Mouse (Mus musculus) spleen, postnatal 36 days (tissue): ENCODE measurements around the gene Cnnm2.

Experiments used
- DNase-seq, 2 experiments: peaks; one replicate each; pipeline ENCODE4 v3.0.0; 2022; ENCODE audit warnings: low spot score in 2 of 2, mixed read lengths in 1 of 2

Cnnm2 gene

DNA sequence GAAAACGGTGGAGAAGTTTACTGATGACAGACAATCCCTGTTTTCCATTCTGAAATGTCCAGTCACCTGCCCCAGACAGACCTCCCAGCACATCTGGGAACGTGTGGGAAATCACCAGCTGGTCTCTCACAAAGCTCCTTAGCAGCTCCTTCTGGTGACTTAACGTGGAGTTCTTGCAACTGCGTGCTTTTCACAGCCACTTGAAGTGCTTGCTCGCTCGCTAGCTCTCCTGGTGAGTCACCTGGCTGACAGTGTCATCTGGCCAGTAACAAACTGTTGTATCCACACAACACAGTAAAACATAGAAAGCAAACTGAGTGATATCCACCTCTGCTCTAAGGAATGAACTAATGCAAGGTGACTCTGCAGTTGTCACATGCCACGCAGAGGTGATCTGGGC, 125.4 kb downstream of the Cnnm2 start:
- no peak for DNase-seq

DNA sequence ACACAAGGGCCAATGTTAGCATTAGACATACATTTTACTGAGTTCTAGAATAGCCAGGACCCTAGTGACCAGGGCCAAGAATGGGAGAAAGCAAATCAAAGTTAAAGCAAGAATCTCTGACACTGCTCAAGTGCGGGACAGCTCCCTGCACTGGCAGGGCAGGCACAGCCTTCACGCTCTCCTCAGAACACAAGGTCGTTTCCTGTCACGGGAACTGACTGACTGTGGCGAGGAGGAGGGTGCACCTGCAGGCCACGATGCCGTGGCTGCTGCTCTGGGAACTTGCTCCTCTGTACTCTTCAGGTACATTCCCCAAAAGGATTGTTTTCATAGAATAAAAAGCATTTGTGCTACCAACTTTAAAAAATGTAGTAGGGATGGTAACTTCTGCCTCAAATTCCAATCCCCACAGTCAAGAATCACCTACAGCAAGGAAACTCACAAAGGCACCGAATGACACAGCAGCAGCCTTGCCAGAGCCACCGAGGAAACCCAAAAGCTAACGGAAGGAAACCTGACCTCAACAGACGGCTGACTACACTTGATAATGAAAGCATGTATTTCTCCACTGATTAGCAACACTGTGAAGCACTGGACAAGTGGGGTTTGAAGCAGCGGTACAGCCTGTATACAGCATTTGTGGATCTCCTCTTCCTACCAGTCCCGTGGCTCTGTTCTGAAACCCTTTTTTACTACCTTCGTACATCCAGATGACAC, 126.6 kb downstream of the Cnnm2 start:
- peak; percentile 22 to 26 for DNase-seq

GRCm38 (mm10) chr19:46889666-46890065, 128.3 kb downstream of the Cnnm2 start:
- DNase-seq = no peak

DNA sequence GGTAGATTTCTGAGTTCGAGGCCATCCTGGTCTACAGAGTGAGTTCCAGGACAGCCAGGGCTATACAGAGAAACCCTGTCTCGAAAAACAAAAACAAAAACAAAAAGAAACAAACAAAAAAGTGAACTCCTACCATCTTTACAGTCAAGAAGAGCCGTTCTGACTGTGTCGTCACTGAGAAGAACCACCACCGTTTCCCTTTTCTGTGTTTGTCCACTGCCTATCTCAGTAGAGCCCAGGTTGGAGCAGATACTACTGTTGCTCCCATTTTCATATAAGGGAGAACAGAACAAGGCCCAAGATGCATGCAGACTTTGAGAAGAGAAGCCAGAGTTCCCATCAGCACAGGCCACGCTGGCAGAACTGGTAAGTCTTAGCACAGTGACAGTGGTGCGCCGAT, 129.3 kb downstream of the Cnnm2 start:
- no peak for DNase-seq

GRCm38 (mm10) chr19:46892856-46893255, 131.5 kb downstream of the Cnnm2 start:
- DNase-seq = no peak

GRCm38 (mm10) chr19:46893484-46893883, 132.1 kb downstream of the Cnnm2 start:
- DNase-seq = no peak

DNA sequence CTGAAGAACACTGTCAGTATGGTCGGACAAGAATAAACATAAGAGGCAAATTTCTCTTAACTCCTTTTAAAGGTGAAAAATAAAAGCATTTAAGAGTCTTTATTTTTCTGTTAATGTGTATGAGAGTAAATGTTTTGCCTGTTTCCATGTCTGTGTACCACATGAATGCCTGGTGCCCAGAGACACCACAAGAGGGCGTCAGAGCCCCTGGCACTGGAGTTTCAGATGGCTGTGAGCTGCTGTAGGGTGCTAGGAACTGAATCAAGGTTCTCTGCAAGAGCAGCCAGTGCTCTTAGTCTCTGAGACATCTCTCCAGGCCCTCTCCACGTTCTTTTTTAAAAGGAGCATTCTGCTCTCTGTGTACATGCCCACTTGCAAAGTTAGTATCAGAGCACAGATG, 135.7 kb downstream of the Cnnm2 start:
- DNase-seq = no peak

- no peak for DNase-seq
Observed at GRCm38 (mm10) chr19:46898222-46898621, 136.8 kb downstream of the Cnnm2 start.

DNA sequence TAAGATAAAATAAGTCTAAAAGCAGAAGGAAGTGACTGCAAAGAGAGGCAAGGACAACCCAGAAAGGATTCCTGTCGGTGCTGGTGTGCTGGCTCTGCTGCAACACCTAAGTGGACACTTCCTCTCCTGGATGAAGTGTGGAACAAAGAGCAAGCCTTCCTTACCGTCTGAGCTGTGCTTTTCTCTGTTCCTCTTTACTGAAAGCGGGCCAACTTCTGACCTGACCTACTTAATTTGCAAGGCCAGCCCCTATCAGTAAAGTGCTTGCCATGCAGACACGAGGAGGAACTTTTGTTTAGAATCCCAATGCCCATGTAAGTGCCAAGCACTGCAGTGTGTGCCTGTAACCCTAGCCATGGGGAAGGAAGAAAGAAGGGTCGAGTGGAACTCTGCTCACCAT, 137.9 kb downstream of the Cnnm2 start:
- DNase-seq = peak; percentile 24 to 51

DNA sequence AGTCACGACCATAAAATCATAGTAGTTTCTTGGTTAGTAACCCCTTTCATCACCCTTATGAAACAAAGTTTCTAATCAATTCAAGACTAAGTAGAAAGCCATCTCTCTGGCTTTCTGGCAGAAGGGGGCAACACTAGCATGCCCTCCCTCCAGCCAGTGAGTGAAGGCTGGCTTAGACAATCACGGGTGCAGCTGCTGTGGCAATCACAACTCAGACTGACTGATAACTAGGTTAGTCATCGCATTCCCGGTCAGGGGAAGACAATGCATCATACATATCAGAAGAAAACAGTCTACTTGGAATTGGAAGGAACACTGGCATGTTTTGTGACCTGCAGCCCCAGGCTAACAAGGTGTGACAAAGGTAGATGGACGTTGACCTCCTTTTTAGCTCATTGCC, 138.5 kb downstream of the Cnnm2 start:
- DNase-seq = no peak

GRCm38 (mm10) chr19:46900786-46901185, 139.4 kb downstream of the Cnnm2 start:
- no peak for DNase-seq

- no peak for DNase-seq
Observed at GRCm38 (mm10) chr19:46901323-46901722, 139.9 kb downstream of the Cnnm2 start.

DNA sequence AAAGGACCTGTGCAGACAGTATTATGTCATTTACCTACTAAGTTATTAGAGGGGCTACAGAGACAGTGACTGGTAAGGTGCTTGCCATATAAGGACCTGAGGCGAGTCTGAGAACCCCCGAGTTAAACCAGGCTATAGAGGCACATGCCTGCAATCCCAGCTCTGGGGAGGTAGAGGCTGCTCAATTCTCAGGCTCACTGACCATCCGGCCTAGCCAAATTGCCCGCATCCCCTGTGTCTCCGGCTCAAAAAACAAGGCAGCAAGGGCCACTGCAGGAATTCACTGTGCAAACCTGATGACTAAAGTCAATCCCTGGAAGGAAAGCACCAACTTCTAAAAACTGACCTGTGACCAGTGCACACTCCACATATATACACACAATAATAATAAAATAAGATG, 142.0 kb downstream of the Cnnm2 start:
- no peak for DNase-seq

DNA sequence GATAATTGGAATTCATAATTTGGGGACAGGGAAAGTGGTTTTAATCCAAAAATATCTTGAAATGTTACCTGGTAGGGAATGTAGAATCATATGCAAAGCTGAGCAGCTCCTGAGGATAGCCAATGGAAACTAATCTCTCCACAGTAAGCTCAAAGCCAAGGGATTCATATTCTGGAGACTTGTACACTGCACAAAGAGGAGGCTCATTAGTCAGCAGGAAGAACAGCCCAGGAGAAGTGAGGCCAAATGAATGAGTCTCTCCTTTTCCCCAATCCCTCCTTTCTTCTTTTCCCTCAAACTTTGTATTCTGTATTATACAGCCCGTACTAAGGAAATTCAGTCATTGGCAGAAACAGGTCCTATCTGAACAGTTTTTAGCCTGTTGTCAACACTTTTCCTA, 143.5 kb downstream of the Cnnm2 start:
- no peak for DNase-seq

GRCm38 (mm10) chr19:46905383-46905782, 144.0 kb downstream of the Cnnm2 start:
- DNase-seq = peak; percentile 9 to 38

DNA sequence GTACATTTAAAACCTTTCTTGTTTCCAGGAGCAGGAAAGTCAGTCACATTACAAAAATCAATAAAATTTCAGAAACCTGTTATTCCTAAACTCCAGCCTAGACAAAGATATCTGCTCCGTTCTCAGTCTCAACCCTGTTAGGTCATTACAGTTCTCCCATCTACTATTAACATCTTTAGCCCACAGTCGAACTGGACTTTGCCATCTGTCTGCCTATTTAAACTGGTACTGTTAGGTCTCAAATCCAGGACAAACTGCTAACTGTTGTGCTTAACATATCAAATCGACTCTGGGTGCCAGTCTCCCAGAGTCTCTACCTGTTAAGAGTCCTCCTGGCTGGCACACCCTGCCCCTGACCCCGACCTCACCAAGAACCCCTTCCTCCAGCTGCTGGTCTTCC, 144.6 kb downstream of the Cnnm2 start:
- DNase-seq = no peak

DNA sequence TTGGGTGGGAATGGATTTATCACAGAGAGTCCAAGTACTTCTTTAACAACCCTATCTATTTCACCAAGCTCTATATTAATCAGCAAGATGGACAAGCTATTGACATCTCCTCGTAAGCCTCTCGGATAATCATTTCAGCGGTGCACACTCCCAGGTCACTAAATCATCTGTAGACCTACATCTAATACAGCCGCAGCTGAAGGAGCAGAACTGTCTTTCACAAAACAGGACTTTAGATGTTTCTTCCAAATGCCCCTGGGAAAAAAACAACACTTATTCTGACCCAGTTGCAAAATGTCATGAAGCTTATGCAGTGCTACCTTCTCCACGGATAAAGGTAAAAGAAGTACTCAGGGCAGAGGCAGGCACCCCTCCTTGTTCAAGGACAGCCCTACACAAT, 146.8 kb downstream of the Cnnm2 start:
- DNase-seq = no peak

- no peak for DNase-seq
Observed at GRCm38 (mm10) chr19:46908977-46909376, 147.6 kb downstream of the Cnnm2 start.

DNA sequence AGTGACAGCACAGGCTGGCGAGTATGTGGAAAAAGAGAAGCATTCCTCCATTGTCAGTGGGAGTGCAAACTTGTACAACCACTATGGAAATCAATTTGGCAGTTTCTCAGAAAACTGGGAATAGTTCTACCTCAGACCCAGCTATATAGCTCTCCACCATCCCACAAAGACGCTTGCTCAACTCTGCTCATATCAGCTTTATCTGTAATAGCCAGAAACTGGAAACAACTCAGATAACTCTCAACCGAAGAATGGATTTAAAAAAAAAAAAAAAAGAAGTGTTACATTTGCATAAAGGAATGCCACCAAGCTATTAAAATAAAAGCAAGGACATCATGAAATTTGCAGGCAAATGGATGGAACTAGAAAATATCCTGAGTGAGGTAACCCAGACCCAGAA, 150.1 kb downstream of the Cnnm2 start:
- DNase-seq = no peak

DNA sequence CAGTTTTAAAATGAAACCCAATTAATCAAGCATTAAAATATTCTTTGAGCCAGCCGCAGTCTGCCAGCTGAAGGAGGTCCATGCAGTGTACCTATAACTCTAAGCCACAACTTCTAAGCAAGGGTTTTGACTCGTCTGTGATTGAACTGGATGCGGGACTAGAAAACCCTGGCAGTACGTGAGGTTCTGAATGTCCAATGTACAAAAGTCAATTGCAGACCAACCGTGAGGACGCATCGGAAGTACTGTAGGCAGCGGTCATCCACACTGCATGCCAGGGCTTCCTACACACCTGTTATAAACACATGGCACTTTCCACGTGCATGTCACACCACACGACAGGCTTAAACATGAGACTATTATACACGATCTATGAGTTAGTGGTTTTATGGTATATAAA, 152.2 kb downstream of the Cnnm2 start:
- DNase-seq = no peak

- DNase-seq = no peak
Observed at GRCm38 (mm10) chr19:46915406-46916080, 154.1 kb downstream of the Cnnm2 start.

DNA sequence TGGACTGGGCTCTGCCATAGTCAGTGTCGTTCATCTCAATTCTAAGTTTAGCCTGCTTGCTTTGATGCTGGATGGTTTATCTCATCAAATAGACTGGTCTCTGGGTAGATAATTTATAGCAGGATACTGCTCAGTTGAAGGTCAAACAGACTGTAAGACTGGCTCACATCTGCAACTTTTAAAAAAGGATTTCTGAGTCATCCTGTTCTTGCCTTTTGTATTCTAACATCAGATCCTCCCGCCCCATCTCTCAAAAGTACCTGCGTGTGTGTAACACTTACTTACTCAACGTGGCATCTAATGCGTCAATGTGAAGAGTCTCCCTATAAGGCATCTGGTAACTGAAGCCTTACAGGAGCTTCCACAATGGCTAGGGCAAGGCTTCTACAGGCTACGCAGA, 159.2 kb downstream of the Cnnm2 start:
- no peak for DNase-seq

GRCm38 (mm10) chr19:46926357-46926756, 165.0 kb downstream of the Cnnm2 start:
- DNase-seq = no peak

DNA sequence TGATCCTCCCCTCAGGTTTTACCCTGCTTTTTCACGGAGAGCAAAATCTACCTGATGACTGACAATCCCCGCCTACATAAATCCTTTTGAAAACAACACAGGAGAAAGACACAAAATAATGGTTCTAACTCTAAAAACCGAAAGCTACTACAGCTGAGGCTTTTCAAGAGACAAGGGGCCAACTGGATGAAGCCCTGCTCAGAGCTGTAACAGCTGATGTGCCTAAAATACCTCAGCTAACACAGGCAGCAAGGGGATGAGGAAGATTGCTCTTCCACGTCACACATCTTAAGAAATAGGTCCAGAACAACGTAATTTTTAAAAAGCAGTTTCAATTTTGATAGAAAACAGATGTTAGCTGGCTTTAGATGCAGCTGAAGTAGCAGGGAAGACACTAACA, 165.6 kb downstream of the Cnnm2 start:
- DNase-seq = no peak
